Mouse (Mus musculus): ENCODE measurements around the gene Dph7. TPM values are rescaled to one million over a fixed set of nuclear protein-coding genes. Genes with fewer than 3 reads are reported as not detected.

Dph7 gene
- polyA plus RNA-seq (2012; rRNA removed; ENCODE audit: low replicate concordance) = 16.5 and 29.6 TPM in 2 replicates

GRCm38 (mm10) chr2:24962304-24963000, at the start of gene Dph7:
Gene Dph7 (plus strand): TSS chr2:24962400.

GRCm38 (mm10) chr2:24918930-24919838, 43.0 kb upstream of the Dph7 start, which contains the start of gene Ehmt1:
Gene Ehmt1 (minus strand): TSS chr2:24919614.

GRCm38 (mm10) chr2:24935057-24935796, 27.0 kb upstream of the Dph7 start, which contains the start of gene Arrdc1:
Gene Arrdc1 (minus strand): TSS chr2:24935252.

GRCm38 (mm10) chr2:24949421-24950188, 12.6 kb upstream of the Dph7 start, which contains the start of gene Zmynd19:
Gene Zmynd19 (plus strand): TSS chr2:24949792.

GRCm38 (mm10) chr2:24974906-24975703, 12.9 kb downstream of the Dph7 start, which contains the start of gene Mrpl41:
Gene Mrpl41 (minus strand): TSS chr2:24975098.

GRCm38 (mm10) chr2:24975704-24976297, 13.6 kb downstream of the Dph7 start, which contains the start of gene Pnpla7:
Gene Pnpla7 (plus strand): TSS chr2:24976033.

Other genes with a start within 250 kb of the Dph7 start
- 0.17 and 0.21 TPM in 2 replicates for gene Cacna1b, start 199.2 kb upstream of the Dph7 start, polyA plus RNA-seq (2012; rRNA removed; ENCODE audit: low replicate concordance)
- gene Ehmt1, start 42.8 kb upstream of the Dph7 start, polyA plus RNA-seq (2012; rRNA removed; ENCODE audit: low replicate concordance) = 57.4 and 94.3 TPM in 2 replicates
- gene Arrdc1, start 27.1 kb upstream of the Dph7 start, polyA plus RNA-seq (2012; rRNA removed; ENCODE audit: low replicate concordance) = 76.4 and 97.0 TPM in 2 replicates
- gene Zmynd19, start 12.6 kb upstream of the Dph7 start, polyA plus RNA-seq (2012; rRNA removed; ENCODE audit: low replicate concordance) = 9.1 and 16.2 TPM in 2 replicates
- 49.5 and 66.0 TPM in 2 replicates for gene Mrpl41, start 12.7 kb downstream of the Dph7 start, polyA plus RNA-seq (2012; rRNA removed; ENCODE audit: low replicate concordance)
- gene Pnpla7, start 13.6 kb downstream of the Dph7 start, polyA plus RNA-seq (2012; rRNA removed; ENCODE audit: low replicate concordance) = 27.3 and 34.7 TPM in 2 replicates
- gene Nsmf, start 92.0 kb downstream of the Dph7 start, polyA plus RNA-seq (2012; rRNA removed; ENCODE audit: low replicate concordance) = 128 and 234 TPM in 2 replicates
- 0.13 and 3.8 TPM in 2 replicates for gene Entpd8, start 117.9 kb downstream of the Dph7 start, polyA plus RNA-seq (2012; rRNA removed; ENCODE audit: low replicate concordance)
- gene Noxa1, start 132.7 kb downstream of the Dph7 start, polyA plus RNA-seq (2012; rRNA removed; ENCODE audit: low replicate concordance) = 0.11 and 7.3 TPM in 2 replicates
- 16.7 and 31.4 TPM in 2 replicates for gene Nrarp, start 218.4 kb downstream of the Dph7 start, polyA plus RNA-seq (2012; rRNA removed; ENCODE audit: low replicate concordance)
- gene Tor4a, start 234.5 kb downstream of the Dph7 start, polyA plus RNA-seq (2012; rRNA removed; ENCODE audit: low replicate concordance) = 17.9 and 43.8 TPM in 2 replicates
- gene Nelfb, start 249.1 kb downstream of the Dph7 start, polyA plus RNA-seq (2012; rRNA removed; ENCODE audit: low replicate concordance) = 75.1 and 111 TPM in 2 replicates